Mouse (Mus musculus): Measurements from ENCODE around the gene Mcrs1.
"Not testable (repeated sequence)": the region's sequence is repeated elsewhere in the genome, so short reads cannot be mapped to it uniquely, and the experiment has no call there.

- not testable (repeated sequence) for TF ChIP-seq CTCF (IDR thresholded peaks at IDR 0.05 in 2 of 3, conservative IDR thresholded peaks at IDR 0.05 in 1 of 3; ENCODE audit: control insufficient read depth in 1 of 3, insufficient read depth in 1 of 3, low read depth in 2 of 3, low read length in 3 of 3, poor library complexity in 1 of 3, severe bottlenecking in 1 of 3); MAFK (IDR thresholded peaks at IDR 0.05; ENCODE audit: borderline replicate concordance, low read depth, low read length); NRF1 (IDR thresholded peaks at IDR 0.05; ENCODE audit: insufficient read depth, low read depth, low read length, poor library complexity, severe bottlenecking); USF2 (IDR thresholded peaks at IDR 0.05; ENCODE audit: borderline replicate concordance in 1 of 2, insufficient read depth in 1 of 2, low read depth in 1 of 2, low read length in 2 of 2); EP300 (IDR thresholded peaks at IDR 0.05; ENCODE audit: low read depth in 1 of 2, low read length in 2 of 2)
These were observed 5.0 kb downstream of the Mcrs1 start for GRCm38 (mm10) chr15:99246736-99247135.

Measured in MEL (cell line).